Mouse (Mus musculus) liver, postnatal 0 days (tissue): ENCODE measurements at regions not wholly inside any gene's neighbourhood (a gene's known extent, or its start where the extent isn't known, plus 50 kb on each side); places are given as distances from the start of the nearest gene placed in this dataset.

Source experiments
- ATAC-seq: fragments of 200-750 bp; cut with Nextera tagmentation; 2 replicates; pipeline ENCODE4 v1.8.0; 2017; ENCODE audit warnings: mild to moderate bottlenecking, moderate library complexity
- DNase-seq: peaks from one replicate; pipeline ENCODE4 v3.0.0-alpha.2; 2016
- H3K27ac ChIP-seq: fragments of 300-500 bp; sonication (generic); 2 replicates; pipeline ENCODE4 v1.5.1; 2014; ENCODE audit warnings: antibody characterized with exemption, moderate library complexity, mild to moderate bottlenecking, low read depth
- H3K27me3 ChIP-seq: fragments of 300-500 bp; sonication (generic); 2 replicates; pipeline ENCODE4 v1.6.1; 2014; ENCODE audit warnings: low read length, control low read depth, mixed read lengths; ENCODE audit not compliant: insufficient read depth
- H3K36me3 ChIP-seq: fragments of 300-500 bp; sonication (generic); replicated peaks from 2 replicates; pipeline ENCODE4 v1.6.1; 2014; ENCODE audit warnings: mild to moderate bottlenecking, control low read depth, low read length, moderate library complexity, mixed read lengths; ENCODE audit not compliant: insufficient read depth
- H3K4me1 ChIP-seq: fragments of 300-500 bp; sonication (generic); 2 replicates; pipeline ENCODE4 v1.6.1; 2014; ENCODE audit warnings: antibody characterized with exemption, mild to moderate bottlenecking, control low read depth; ENCODE audit not compliant: insufficient read depth
- H3K4me2 ChIP-seq: fragments of 300-500 bp; sonication (generic); 2 replicates; pipeline ENCODE4 v1.6.1; 2014; ENCODE audit warnings: low read depth, mild to moderate bottlenecking, low read length, moderate library complexity, mixed read lengths
- H3K4me3 ChIP-seq: fragments of 300-500 bp; sonication (generic); 2 replicates; pipeline ENCODE4 v1.5.1; 2014; ENCODE audit warnings: low read depth, low read length
- H3K9ac ChIP-seq: fragments of 300-500 bp; sonication (generic); replicated peaks from 2 replicates; pipeline ENCODE4 v1.6.1; 2014; ENCODE audit warnings: mild to moderate bottlenecking, moderate library complexity
- H3K9me3 ChIP-seq: fragments of 300-500 bp; sonication (generic); 2 replicates; pipeline ENCODE4 v1.6.1; 2016; ENCODE audit warnings: mild to moderate bottlenecking, control low read depth, low read length, mixed read lengths
- CTCF ChIP-seq: sonication (generic); IDR thresholded peaks from 2 replicates; pipeline ENCODE4 v1.5.1; 2016; ENCODE audit warnings: antibody characterized with exemption, low read depth
- EP300 ChIP-seq: IDR thresholded peaks from 2 replicates; pipeline ENCODE4 v1.6.1; 2016; ENCODE audit warnings: antibody characterized with exemption, low read depth, mild to moderate bottlenecking
- WGBS: fragments of 180-500 bp; shearing (Covaris S2); extraction: QIAGEN DNeasy Blood & Tissue Kit; methylation state at CpG from one replicate; pipeline ENCODE4 v1.1.7; 2014; ENCODE audit not compliant: insufficient replicate concordance; 5-methylcytosine and 5-hydroxymethylcytosine counted together

DNA sequence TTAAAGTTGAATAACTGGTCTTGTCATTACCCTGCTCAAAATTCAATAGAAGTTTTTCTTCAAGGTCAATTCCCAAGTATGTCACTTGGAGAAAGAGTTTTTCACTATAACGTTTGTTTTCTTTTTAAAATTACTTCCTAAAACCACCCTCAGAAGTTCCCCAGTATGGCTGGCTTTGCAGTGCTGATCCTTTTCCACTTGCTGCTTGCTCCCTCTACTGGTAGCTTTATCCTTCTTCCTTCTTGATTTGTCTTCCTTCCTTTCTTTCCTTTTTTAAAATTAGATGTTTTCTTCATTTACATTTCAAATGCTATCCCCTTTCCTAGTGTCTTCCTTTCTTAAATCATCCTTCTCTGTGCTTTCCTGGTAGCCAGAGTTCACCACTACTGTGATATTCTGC lies 73.6 kb downstream of the Rtl3 start:
- ATAC-seq (no peak), DNase-seq (no peak)
- TF ChIP-seq CTCF: peak; percentile 56
- TF ChIP-seq EP300: no peak
- H3K9me3 ChIP-seq: no peaks in the 10 kb centered on the region
- no peak overlapping the region for H3K27ac ChIP-seq
- H3K36me3 ChIP-seq: no peaks in the 10 kb centered on the region
- H3K27me3 ChIP-seq: no peaks in the 10 kb centered on the region
- 15% methylated on average over 1 of the region's 1 CpGs for WGBS
- no peak overlapping the region for H3K9ac ChIP-seq
- no peaks in the 10 kb centered on the region for H3K4me1 ChIP-seq
- no peak overlapping the region for H3K4me2 ChIP-seq
- H3K4me3 ChIP-seq: no peak overlapping the region
